Mouse (Mus musculus): ENCODE results near the gene Ptpn13. TPM values are rescaled to one million over a fixed set of nuclear protein-coding genes. Genes with fewer than 3 reads are reported as not detected.

The Ptpn13 gene
- polyA plus RNA-seq, 1 experiment from 2014 or later, result 17.0 TPM

GRCm38 (mm10) chr5:103442921-103443320 is 17.9 kb downstream of the Ptpn13 start:
- Histone ChIP-seq H3K36me3 (no peaks in the 10 kb centered on the region), H3K9ac (no peak overlapping the region), H3K4me2 (no peak overlapping the region), H3K27ac (no peak overlapping the region), H3K27me3 (replicated peaks) (no peaks in the 10 kb centered on the region), H3K9me3 (no peaks in the 10 kb centered on the region), H3K4me1 (peaks cover 4% of the 10 kb centered on the region; the same call in 1 of the 2 replicates), H3K4me3 (replicated peaks) (no peak overlapping the region)
- WGBS, result 70% methylated on average over 7 of the region's 7 CpGs
- no peak for ATAC-seq (ENCODE audit: insufficient read depth, low FRiP score, low read depth)

GRCm38 (mm10) chr5:103445383-103445782 is 20.4 kb downstream of the Ptpn13 start:
- no peaks in the 10 kb centered on the region for H3K9me3 ChIP-seq
- H3K4me2 ChIP-seq, result no peak overlapping the region
- WGBS, result 82% methylated on average over 7 of the region's 7 CpGs
- H3K27ac ChIP-seq, result no peak overlapping the region
- H3K36me3 ChIP-seq, result no peaks in the 10 kb centered on the region
- ATAC-seq (ENCODE audit: insufficient read depth, low FRiP score, low read depth), result no peak
- H3K27me3 ChIP-seq (replicated peaks), result no peaks in the 10 kb centered on the region
- H3K4me1 ChIP-seq, result no peaks in the 10 kb centered on the region
- H3K4me3 ChIP-seq (replicated peaks), result no peak overlapping the region
- no peak overlapping the region for H3K9ac ChIP-seq

- 85% methylated on average over 17 of the region's 17 CpGs for WGBS
- no peak for ATAC-seq (ENCODE audit: insufficient read depth, low FRiP score, low read depth)
- Histone ChIP-seq H3K27me3 (replicated peaks) (no peaks in the 10 kb centered on the region), H3K9ac (no peak overlapping the region), H3K4me2 (no peak overlapping the region), H3K4me3 (replicated peaks) (no peak overlapping the region), H3K4me1 (no peaks in the 10 kb centered on the region), H3K36me3 (peaks cover 4% of the 10 kb centered on the region; the same call in 1 of the 2 replicates), H3K9me3 (no peaks in the 10 kb centered on the region), H3K27ac (no peak overlapping the region)
Observed at GRCm38 (mm10) chr5:103447806-103448416, 22.9 kb downstream of the Ptpn13 start.

- Histone ChIP-seq H3K9ac (no peak overlapping the region), H3K4me2 (no peak overlapping the region), H3K36me3 (peaks cover 4% of the 10 kb centered on the region; the same call in 1 of the 2 replicates), H3K27ac (no peak overlapping the region), H3K4me1 (no peaks in the 10 kb centered on the region), H3K4me3 (replicated peaks) (no peak overlapping the region), H3K9me3 (no peaks in the 10 kb centered on the region), H3K27me3 (replicated peaks) (no peaks in the 10 kb centered on the region)
- WGBS, result 50% methylated on average over 1 of the region's 1 CpGs
- no peak for ATAC-seq (ENCODE audit: insufficient read depth, low FRiP score, low read depth)
Observed at GRCm38 (mm10) chr5:103448470-103448869, 23.5 kb downstream of the Ptpn13 start.

- WGBS, result 82% methylated on average over 1 of the region's 1 CpGs
- H3K4me3 ChIP-seq (replicated peaks), result no peak overlapping the region
- H3K4me2 ChIP-seq, result no peak overlapping the region
- H3K27me3 ChIP-seq (replicated peaks), result no peaks in the 10 kb centered on the region
- H3K36me3 ChIP-seq, result peaks cover 4% of the 10 kb centered on the region; the same call in 1 of the 2 replicates
- ATAC-seq (ENCODE audit: insufficient read depth, low FRiP score, low read depth), result no peak
- no peak overlapping the region for H3K27ac ChIP-seq
- no peak overlapping the region for H3K9ac ChIP-seq
- H3K4me1 ChIP-seq, result no peaks in the 10 kb centered on the region
- H3K9me3 ChIP-seq, result no peaks in the 10 kb centered on the region
Observed at GRCm38 (mm10) chr5:103450663-103451062, 25.7 kb downstream of the Ptpn13 start.

GRCm38 (mm10) chr5:103453361-103454140 is 28.6 kb downstream of the Ptpn13 start:
- no peak for ATAC-seq (ENCODE audit: insufficient read depth, low FRiP score, low read depth)
- Histone ChIP-seq H3K36me3 (peaks cover 4% of the 10 kb centered on the region; the same call in 1 of the 2 replicates), H3K4me2 (no peak overlapping the region), H3K9me3 (no peaks in the 10 kb centered on the region), H3K4me3 (replicated peaks) (no peak overlapping the region), H3K27me3 (replicated peaks) (no peaks in the 10 kb centered on the region), H3K27ac (no peak overlapping the region), H3K9ac (no peak overlapping the region), H3K4me1 (no peaks in the 10 kb centered on the region)
- 73% methylated on average over 14 of the region's 14 CpGs for WGBS

GRCm38 (mm10) chr5:103456794-103457193 is 31.8 kb downstream of the Ptpn13 start:
- H3K4me2 ChIP-seq, result no peak overlapping the region
- H3K36me3 ChIP-seq, result no peaks in the 10 kb centered on the region
- WGBS, result 83% methylated on average over 1 of the region's 1 CpGs
- H3K27ac ChIP-seq, result no peak overlapping the region
- no peak for ATAC-seq (ENCODE audit: insufficient read depth, low FRiP score, low read depth)
- H3K9ac ChIP-seq, result no peak overlapping the region
- H3K27me3 ChIP-seq (replicated peaks), result no peaks in the 10 kb centered on the region
- no peak overlapping the region for H3K4me3 ChIP-seq (replicated peaks)
- no peaks in the 10 kb centered on the region for H3K9me3 ChIP-seq
- no peaks in the 10 kb centered on the region for H3K4me1 ChIP-seq

GRCm38 (mm10) chr5:103458411-103458810 is 33.4 kb downstream of the Ptpn13 start:
- no peaks in the 10 kb centered on the region for H3K9me3 ChIP-seq

GRCm38 (mm10) chr5:103458959-103459675 is 34.1 kb downstream of the Ptpn13 start:
- no peaks in the 10 kb centered on the region; the same call in 1 of the 2 replicates for H3K4me1 ChIP-seq
- H3K27me3 ChIP-seq (replicated peaks), result no peaks in the 10 kb centered on the region
- WGBS, result 69% methylated on average over 8 of the region's 8 CpGs
- H3K9me3 ChIP-seq, result no peaks in the 10 kb centered on the region
- H3K9ac ChIP-seq, result no peak overlapping the region
- peak; percentile 31; the same call in 1 of the 2 replicates for ATAC-seq (ENCODE audit: insufficient read depth, low FRiP score, low read depth)
- H3K36me3 ChIP-seq, result no peaks in the 10 kb centered on the region
- no peak overlapping the region for H3K4me2 ChIP-seq
- peak overlapping the region; percentile 45; the same call in 1 of the 2 replicates for H3K27ac ChIP-seq
- no peak overlapping the region for H3K4me3 ChIP-seq (replicated peaks)

More at GRCm38 (mm10) chr5:103458411-103458810, 33.4 kb downstream of the Ptpn13 start:
- no peaks in the 10 kb centered on the region for H3K36me3 ChIP-seq
- no peak overlapping the region for H3K4me3 ChIP-seq (replicated peaks)
- no peak; the same call in 1 of the 2 replicates for ATAC-seq (ENCODE audit: insufficient read depth, low FRiP score, low read depth)
- peak overlapping the region; percentile 45 for H3K27ac ChIP-seq
- H3K9ac ChIP-seq, result no peak overlapping the region
- WGBS, result 40% methylated on average over 8 of the region's 8 CpGs
- no peaks in the 10 kb centered on the region for H3K27me3 ChIP-seq (replicated peaks)
- no peak overlapping the region for H3K4me2 ChIP-seq
- H3K4me1 ChIP-seq, result no peaks in the 10 kb centered on the region

GRCm38 (mm10) chr5:103460903-103461302 is 35.9 kb downstream of the Ptpn13 start:
- Histone ChIP-seq H3K9ac (no peak overlapping the region), H3K27me3 (replicated peaks) (no peaks in the 10 kb centered on the region), H3K4me1 (no peaks in the 10 kb centered on the region; the same call in 1 of the 2 replicates), H3K27ac (no peak overlapping the region), H3K4me3 (replicated peaks) (no peak overlapping the region), H3K4me2 (no peak overlapping the region), H3K36me3 (no peaks in the 10 kb centered on the region), H3K9me3 (no peaks in the 10 kb centered on the region)
- ATAC-seq (ENCODE audit: insufficient read depth, low FRiP score, low read depth), result no peak
- WGBS, result 75% methylated on average over 6 of the region's 6 CpGs

GRCm38 (mm10) chr5:103463661-103464219 is 38.7 kb downstream of the Ptpn13 start:
- no peak for ATAC-seq (ENCODE audit: insufficient read depth, low FRiP score, low read depth)
- Histone ChIP-seq H3K27ac (no peak overlapping the region), H3K9ac (no peak overlapping the region), H3K4me3 (replicated peaks) (no peak overlapping the region), H3K4me2 (no peak overlapping the region), H3K4me1 (no peaks in the 10 kb centered on the region; the same call in 1 of the 2 replicates), H3K36me3 (no peaks in the 10 kb centered on the region), H3K9me3 (no peaks in the 10 kb centered on the region), H3K27me3 (replicated peaks) (no peaks in the 10 kb centered on the region)
- WGBS, result 75% methylated on average over 10 of the region's 10 CpGs

All from stomach, embryonic 15.5 days (tissue).